Mouse (Mus musculus) large intestine, adult 2 months (tissue): ENCODE data around the gene Fnbp1. TPM values are rescaled to one million over a fixed set of nuclear protein-coding genes. Genes with fewer than 3 reads are reported as not detected.

ENCODE experiments used
- DNase-seq: peaks from one replicate; pipeline ENCODE4 v3.0.0-alpha.2; 2012; ENCODE audit warnings: low read depth, low spot score
- WGBS: fragments of 180-500 bp; shearing (Covaris S2); methylation state at CpG from one replicate; pipeline ENCODE4 v1.1.7; 2018; 5-methylcytosine and 5-hydroxymethylcytosine counted together
- polyA plus RNA-seq: library from polyadenylated mRNA; depleted of rRNA; stranded (reverse); fragments of >200 nt; gene quantifications from 2 replicates; pipeline ENCODE4 v1.2.3, GENCODE M21; 2012

Fnbp1 gene
- polyA plus RNA-seq, 1 experiment: 24.3 TPM

DNA sequence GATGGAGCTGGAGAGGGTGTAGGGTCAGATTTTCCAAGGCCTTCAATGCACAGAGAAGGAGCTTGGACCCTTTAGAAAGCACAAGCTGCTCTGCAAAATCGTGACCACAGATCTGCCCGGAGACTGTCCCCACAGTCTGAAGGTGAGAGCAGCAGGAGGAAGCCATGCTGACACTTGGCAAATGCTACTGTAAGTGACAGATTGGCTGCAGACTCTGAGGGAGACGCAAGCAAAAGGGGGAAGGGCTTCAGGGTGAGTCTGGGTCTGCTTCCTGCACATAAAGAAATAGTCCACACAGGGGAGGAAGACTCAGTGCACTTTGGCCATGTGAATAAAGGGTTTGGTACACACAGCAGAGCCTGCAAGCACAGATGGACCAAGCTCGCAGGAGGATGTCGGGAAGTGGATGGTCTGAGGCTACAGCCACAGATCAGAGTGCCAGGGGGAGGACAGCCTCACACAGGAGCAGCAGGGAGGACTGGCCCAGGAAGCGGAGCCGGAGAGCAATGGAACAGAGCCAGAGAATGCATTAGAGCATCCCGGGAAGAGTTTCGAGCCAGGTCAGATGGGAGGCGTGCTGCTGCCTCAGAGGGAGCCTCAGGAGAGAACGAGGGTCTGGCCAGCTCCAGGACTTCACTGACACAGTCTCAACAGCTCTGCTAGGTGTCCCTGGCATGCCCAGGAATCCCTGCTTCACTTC is 35.0 kb downstream of the Fnbp1 start:
- DNase-seq: no peak
- 54% methylated on average over 11 of the region's 11 CpGs for WGBS

DNA sequence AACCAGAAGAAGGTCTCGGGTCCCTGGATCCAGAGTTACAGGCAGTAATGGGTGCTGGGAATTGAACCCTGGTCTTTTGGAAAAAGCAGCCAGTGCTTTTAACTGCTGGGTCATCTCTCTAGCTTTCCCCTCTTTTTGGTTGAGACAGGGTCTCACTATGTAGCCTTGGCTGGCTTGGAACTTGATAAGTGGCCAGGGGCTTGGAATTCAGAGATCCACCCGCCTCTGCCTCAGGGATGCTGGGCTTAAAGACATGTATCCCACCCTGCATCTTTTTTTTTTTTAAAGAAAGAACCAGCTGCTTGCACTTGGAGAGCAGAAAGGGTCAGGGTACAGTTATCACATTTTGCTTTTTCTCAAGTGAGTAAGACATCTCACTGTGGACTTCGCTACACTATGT is 35.8 kb downstream of the Fnbp1 start:
- 93% methylated on average over 3 of the region's 3 CpGs for WGBS
- DNase-seq: no peak

DNA sequence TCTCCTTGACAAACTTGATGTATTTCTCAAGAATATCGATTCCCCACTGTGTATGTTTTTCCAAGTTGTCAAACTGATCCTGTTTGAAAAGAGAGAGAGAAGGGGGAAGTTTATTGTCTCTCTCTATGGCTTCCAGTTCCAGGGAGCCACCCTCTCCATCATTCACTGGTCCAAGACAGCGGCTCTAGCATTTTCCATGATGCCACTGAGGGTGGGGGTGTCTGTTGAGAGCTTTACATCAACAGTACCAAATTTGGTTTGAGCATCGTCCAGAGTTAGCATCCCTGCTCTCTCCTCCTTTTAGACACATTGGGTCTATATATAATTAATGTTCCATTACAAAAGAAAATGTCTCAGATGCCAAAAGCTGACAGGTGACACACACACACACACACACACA is 36.5 kb downstream of the Fnbp1 start:
- WGBS: 67% methylated on average over 3 of the region's 3 CpGs
- no peak for DNase-seq

DNA sequence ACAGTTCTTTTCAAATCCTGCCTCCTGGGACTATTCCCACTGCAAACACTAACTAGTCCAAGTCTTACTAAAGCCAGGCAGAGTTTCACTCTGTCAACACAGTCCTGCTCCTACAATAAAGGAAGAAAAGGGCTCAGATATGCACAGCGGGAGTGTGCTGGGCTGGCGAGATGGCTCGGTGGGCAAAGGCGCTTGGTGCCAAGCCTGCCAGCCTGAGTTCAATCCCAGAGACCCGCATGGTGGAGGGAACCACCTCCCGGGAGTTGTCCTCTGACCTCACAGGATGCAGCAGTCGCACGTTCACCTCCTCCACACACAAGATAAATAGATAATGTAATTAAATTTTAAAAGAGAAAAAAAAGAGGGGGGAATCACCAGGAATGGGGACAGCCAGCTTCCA is 38.5 kb downstream of the Fnbp1 start:
- WGBS: 64% methylated on average over 8 of the region's 8 CpGs
- DNase-seq: no peak

DNA sequence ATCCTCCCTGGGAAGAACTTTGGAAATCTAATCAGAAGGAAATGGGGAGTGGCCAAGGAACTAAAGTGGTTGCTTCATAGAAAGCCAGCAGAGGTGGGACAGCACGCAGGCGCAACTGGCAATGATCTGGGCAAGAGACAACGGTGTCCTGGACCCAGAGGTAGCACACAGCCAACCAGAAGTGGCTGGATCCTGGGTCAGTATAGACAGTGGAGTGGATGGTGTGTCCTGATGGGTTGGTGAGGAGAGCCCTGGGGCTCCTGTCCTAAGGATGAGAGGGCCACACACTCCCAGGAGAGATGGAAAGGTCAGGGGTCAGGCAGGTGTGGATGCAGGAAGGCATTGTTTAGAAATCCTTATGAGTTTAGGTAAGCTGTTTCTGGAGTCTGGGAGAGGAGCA is 40.5 kb downstream of the Fnbp1 start:
- no peak for DNase-seq

GRCm38 (mm10) chr2:31099079-31099478 is 42.7 kb downstream of the Fnbp1 start:
- no peak for DNase-seq
- WGBS: 45% methylated on average over 8 of the region's 8 CpGs

More for the DNA sequence above, 40.5 kb downstream of the Fnbp1 start:
- WGBS: 75% methylated on average over 3 of the region's 3 CpGs

DNA sequence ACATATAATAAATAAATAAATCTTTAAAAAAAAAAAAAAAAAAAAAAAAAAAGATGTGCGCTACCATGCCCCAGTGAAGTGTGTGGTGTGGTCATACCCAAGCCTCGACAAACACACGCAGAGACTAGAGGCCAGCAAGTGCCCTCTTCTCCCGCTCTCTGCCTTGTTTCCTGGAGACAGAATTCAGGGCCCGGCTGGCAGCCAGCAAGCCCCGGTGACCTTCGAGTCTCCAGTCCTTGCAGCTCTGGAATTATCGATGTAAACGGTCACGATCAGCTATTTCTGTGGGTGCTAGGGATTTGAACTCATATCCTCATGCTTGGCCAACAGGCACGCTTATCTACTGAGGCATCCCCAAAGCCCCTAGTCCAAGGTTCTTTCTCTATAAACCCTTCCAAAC is 43.2 kb downstream of the Fnbp1 start:
- whole genome bisulfite sequencing: 91% methylated on average over 11 of the region's 11 CpGs
- no peak for DNase-seq

- no peak for DNase-seq
- WGBS: 50% methylated on average over 2 of the region's 2 CpGs
Observed at GRCm38 (mm10) chr2:31097276-31097675, 44.5 kb downstream of the Fnbp1 start.

- WGBS: 78% methylated on average over 15 of the region's 15 CpGs
- no peak for DNase-seq
Observed at GRCm38 (mm10) chr2:31096119-31096518, 45.7 kb downstream of the Fnbp1 start.

DNA sequence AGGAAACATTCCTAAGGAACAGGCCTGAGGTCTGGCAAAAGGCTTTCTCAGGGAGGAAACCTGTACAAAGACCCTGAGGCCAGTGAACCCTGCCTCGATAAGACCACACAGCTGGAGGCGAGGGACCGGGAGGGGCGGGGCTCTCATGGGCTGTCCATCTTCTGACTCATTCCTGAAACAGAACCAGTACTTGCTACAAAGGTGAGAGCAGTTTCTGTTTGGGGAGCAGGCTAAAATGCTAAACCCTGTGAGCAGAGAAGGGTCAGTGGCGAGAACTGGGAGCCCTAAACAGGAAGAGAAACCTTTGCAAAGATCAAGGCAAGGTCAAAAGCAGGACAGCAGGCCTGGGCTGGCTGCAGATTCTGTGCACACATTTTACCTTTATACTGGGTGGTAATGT is 47.2 kb downstream of the Fnbp1 start:
- 45% methylated on average over 5 of the region's 5 CpGs for WGBS
- no peak for DNase-seq

GRCm38 (mm10) chr2:31092939-31093338 is 48.9 kb downstream of the Fnbp1 start:
- DNase-seq: no peak
- WGBS: 67% methylated on average over 3 of the region's 3 CpGs

GRCm38 (mm10) chr2:31091182-31091581 is 50.6 kb downstream of the Fnbp1 start:
- DNase-seq: no peak
- 46% methylated on average over 3 of the region's 3 CpGs for WGBS

DNA sequence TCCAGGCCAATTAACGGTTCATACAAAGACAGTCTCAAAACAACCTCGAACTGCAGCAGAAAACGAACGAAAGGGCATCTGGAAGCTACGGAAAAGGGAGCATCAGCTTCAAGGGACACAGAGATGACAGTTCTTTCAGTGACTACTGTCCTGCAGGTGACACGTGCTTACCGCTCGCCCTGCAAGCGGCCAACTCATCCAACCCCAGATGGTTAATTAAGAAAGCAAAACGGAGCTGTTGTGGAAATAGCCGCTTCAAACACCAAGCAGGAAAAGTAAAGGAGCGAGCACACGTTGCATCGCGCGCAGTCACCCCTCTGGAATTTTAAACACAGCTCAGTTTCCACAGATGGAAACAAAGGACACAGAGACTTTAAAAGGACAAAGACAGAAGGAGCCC is 52.2 kb downstream of the Fnbp1 start:
- DNase-seq: no peak
- WGBS: 77% methylated on average over 16 of the region's 16 CpGs

DNA sequence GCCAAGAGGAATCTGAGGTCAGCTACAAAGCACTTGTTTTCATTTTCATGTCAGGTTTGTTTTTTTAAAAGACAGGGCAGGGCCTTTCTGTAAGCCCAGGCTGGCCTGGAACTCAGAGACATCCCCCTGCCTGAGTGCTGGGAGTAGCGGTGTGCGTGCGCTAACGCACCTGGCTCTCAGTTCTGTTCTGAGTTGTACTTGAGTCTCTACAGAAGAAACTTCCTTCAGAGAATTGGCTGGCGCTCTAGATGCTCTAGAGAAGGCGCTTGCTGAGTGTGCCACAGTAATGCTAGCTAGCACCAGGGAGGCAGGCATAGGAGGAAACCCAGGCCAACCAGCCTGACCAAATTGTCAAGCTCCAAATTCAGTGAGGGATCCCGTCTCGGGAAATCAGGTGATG is 52.9 kb downstream of the Fnbp1 start:
- DNase-seq: no peak
- 80% methylated on average over 8 of the region's 8 CpGs for WGBS

DNA sequence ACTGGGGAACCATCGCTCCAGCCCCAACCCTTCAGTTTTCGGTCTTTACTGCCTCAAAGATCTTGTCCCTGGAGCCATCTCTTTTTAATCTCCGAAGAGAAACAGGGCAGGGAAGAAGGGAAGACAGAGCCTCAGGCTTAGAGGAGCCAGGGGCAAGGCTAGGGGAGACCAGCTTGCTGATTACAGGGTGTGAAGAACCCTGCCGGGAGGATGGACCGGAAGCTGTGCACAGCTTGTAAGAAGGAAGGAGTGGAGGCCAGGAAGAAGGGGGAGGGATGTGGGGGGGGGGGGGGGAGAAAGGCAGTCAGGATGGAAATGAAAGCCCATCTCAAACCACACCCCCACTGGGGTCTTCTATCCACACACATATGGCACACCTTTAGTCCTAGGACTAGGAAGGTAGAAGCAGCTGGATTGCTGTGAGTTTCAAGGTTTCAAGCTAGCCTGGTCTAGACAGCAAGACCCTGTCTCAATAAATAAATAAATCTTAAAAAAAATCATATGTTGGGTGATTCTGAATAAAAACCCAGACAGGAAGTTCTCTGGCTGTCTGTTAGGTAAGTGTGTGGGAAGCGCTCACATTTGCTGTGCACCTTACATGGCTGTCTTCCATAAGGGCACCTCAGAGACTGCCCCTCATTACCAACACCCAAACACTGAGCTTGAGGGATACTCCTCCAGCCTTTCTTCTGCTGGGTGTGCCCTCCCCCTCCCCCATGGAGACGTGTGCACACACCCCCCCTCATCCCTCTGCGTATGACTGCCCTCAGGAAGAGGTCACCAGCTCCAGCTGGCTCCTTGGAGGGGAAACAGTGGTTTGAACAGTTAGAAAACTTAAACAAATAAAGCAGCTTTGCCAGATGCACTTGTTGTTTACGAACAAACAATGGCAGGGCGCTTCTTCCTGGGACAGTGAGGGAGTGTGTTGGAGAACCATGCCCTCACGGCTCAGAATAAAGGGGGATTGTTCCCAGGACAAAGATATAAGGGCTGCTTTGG is 53.8 kb downstream of the Fnbp1 start:
- WGBS: 40% methylated on average over 11 of the region's 11 CpGs
- DNase-seq: no peak

DNA sequence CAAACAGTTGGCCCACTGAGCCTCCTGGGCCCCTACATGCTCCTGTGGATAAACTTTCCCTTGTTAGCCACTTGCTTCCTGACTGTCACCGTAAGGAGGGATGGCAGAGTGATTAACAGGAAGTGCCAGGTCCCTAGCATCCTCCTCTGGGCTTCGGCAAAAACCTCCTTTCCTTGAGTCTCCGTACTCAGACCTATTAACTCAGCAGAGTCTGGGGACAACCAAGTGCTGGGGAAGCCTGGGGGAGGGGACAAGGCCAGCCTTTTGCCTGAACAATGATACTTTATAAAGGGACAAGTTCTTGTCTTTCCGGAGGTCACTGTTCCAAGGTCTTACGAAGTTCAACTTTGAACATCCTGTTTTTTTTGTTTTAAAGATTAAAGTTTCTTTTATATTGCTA is 54.7 kb downstream of the Fnbp1 start:
- 44% methylated on average over 5 of the region's 5 CpGs for WGBS

GRCm38 (mm10) chr2:31086543-31086942 is 55.3 kb downstream of the Fnbp1 start:
- no peak for DNase-seq

More for the DNA sequence above, 54.7 kb downstream of the Fnbp1 start:
- DNase-seq: no peak

GRCm38 (mm10) chr2:31084169-31084850 is 57.5 kb downstream of the Fnbp1 start:
- no peak for DNase-seq
- WGBS: 97% methylated on average over 9 of the region's 9 CpGs

- WGBS: 89% methylated on average over 8 of the region's 8 CpGs
Observed at GRCm38 (mm10) chr2:31083372-31083771, 58.4 kb downstream of the Fnbp1 start.

DNA sequence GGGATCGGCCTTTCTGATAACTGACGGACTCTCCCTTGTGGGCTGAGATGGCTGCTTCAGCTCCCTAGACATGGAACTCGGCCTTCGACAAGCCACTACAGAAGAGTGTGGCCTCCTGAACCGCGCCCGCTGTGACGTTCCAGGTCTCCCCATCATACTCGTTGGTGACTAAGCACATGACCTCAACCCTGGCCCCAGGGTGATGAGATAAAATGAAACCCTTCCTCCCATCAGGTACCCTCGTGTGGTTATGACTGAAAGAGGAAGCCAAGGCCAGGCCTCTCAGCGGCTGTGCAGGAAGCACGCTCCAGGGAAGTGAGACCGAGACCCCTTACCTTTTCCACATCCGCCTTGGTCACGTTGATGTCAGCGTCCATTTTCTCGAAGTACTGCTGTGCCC is 59.2 kb downstream of the Fnbp1 start:
- no peak for DNase-seq
- WGBS: 74% methylated on average over 17 of the region's 17 CpGs

More at GRCm38 (mm10) chr2:31083372-31083771, 58.4 kb downstream of the Fnbp1 start:
- no peak for DNase-seq
